Mouse (Mus musculus): Measurements from ENCODE around the gene Pcp4l1.

The Pcp4l1 gene

DNA sequence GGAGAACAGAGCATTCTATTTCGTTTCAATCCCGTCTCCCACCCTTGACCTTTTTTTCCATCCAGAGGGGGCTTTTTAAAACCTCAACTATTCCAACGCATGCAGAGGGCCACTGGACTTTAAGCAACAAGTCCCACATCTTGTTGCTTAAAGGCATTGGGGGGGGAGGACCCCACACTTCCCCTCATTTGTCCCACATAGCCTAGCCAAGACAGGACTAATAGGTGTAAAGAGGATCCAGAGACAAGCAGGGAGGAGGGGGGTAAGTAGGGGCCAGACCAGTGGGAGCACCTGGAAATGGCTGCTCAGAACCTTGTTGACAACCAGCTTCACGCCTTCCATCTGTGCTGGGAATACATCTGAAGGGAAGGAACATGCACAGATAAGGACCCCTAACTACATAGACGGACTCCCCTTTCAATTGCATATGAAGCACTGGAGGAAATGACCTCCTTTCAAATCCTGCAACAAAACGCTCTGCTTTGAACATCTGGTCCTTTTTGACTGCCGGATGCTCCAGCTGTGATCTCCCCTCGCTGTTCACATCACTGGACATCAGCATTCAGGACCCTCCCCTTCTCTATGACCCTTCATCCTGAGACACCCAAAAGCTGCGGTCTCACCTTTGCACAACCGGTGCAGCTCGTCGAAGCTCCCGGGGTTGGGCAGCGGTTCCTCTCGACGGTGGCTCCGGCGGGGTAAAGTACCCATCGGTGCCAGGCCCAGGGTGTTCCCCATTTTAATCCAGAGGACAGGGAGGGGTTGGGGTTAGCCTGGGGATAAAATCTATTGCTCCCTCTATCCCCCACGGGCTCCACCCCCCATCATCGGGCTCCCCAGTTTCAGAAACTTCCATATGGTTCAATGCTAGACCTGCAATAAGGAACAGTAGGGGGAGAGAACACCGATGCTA is 25.5 kb upstream of the Pcp4l1 start:
- DNase-seq (ENCODE audit: low spot score in 2 of 2): peak in 1 of 2 experiments; percentile 45

DNA sequence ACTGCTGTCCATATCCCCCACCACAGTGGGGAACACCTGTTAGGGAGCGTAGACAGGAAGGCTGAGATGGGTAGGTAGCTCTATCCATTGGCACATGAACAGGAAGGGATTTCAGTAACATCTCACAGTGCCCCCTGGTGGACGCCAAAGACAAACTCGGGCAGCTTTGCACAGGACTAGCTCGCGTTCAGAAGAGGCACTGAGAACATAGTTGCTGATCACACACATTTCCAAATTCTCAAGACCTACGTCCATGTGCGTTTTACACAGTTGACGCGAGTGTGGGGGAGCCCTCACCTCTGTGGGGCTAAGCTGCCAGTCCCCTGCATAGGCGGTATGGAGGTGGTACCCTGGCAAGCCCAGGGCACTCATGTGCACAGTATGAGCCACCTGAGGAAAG is 24.8 kb upstream of the Pcp4l1 start:
- DNase-seq (ENCODE audit: low spot score in 2 of 2): peak; percentile 81 to 87

GRCm38 (mm10) chr1:171216241-171216955 is 20.3 kb upstream of the Pcp4l1 start:
- DNase-seq (ENCODE audit: low spot score in 2 of 2): no peak

GRCm38 (mm10) chr1:171213801-171214496 is 17.9 kb upstream of the Pcp4l1 start, which contains the start of gene Nr1i3:
TSS of gene Nr1i3 (plus strand) at chr1:171213970.
- DNase-seq (ENCODE audit: low spot score in 2 of 2): no peak

DNA sequence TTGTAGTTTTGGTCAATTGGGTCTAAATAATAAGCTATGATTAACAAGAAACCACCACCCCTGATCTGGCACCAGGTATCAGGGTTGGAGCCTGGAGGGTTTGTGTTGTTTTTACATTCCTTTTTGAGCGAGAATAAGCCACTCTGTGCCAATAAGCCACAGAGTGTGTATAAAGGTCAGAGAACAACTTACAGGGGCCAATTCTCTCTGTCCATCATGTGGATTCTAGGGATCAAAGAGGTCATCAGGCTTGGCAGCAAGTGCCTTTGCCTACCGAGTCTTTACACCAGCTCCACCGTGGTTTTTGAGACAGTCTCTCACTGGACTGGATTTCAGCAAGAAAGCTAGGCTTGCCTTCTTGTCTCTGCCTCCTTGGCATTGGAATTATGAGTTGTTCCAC is 16.8 kb upstream of the Pcp4l1 start:
- DNase-seq (ENCODE audit: low spot score in 2 of 2): no peak

- no peak for DNase-seq (ENCODE audit: low spot score in 2 of 2)
These were observed 13.3 kb upstream of the Pcp4l1 start for GRCm38 (mm10) chr1:171209409-171209808.

GRCm38 (mm10) chr1:171205704-171206493 is 9.8 kb upstream of the Pcp4l1 start:
- DNase-seq (ENCODE audit: low spot score in 2 of 2): no peak

DNA sequence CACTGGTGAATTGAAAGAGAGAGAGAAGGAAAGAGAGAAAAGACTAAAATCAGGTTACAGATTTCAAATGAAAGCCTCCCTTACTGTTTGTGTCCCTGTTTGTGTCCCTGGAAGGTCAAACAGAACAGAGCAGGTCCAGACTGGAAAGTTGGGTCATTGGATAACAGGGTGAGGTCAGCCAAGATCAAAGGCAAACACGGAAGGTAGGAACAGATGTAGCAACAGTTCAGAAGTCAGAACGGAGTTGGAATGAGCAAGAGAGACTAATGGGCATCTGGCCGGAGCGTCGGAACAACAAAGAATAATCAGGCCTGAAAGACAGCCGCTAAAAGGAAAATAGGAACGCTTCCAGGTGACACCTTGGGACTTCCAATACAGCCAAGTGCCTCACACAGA is 8.2 kb upstream of the Pcp4l1 start:
- DNase-seq (ENCODE audit: low spot score in 2 of 2): no peak

- DNase-seq (ENCODE audit: low spot score in 2 of 2): no peak
These were observed 7.6 kb upstream of the Pcp4l1 start for GRCm38 (mm10) chr1:171203471-171204248.

DNA sequence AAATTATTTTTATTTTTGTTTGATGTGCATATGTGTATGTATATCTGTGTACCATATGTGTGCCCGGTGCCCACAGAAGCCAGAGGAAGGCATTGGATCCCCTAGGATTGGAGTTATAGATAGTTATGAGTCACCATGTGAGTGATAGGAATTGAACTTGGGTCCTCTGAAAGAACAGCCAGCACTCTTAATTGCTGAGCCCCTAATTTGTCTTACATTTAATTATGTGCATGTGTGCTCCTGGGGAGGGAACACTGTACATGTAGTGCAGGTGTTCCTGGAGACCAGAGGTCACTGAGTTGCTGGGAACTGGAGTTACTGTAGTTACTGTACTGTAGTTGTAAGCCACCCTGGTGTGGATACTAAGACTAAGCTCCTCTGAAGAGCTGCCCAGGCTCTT is 4.7 kb upstream of the Pcp4l1 start:
- no peak for DNase-seq (ENCODE audit: low spot score in 2 of 2)

- DNase-seq (ENCODE audit: low spot score in 2 of 2): no peak
These were observed 3.5 kb upstream of the Pcp4l1 start for GRCm38 (mm10) chr1:171199532-171199931.

- no peak for DNase-seq (ENCODE audit: low spot score in 2 of 2)
These were observed 834 bp downstream of the Pcp4l1 start for GRCm38 (mm10) chr1:171195046-171195822.

GRCm38 (mm10) chr1:171193911-171194830 is 1.9 kb downstream of the Pcp4l1 start:
- no peak for DNase-seq (ENCODE audit: low spot score in 2 of 2)

DNA sequence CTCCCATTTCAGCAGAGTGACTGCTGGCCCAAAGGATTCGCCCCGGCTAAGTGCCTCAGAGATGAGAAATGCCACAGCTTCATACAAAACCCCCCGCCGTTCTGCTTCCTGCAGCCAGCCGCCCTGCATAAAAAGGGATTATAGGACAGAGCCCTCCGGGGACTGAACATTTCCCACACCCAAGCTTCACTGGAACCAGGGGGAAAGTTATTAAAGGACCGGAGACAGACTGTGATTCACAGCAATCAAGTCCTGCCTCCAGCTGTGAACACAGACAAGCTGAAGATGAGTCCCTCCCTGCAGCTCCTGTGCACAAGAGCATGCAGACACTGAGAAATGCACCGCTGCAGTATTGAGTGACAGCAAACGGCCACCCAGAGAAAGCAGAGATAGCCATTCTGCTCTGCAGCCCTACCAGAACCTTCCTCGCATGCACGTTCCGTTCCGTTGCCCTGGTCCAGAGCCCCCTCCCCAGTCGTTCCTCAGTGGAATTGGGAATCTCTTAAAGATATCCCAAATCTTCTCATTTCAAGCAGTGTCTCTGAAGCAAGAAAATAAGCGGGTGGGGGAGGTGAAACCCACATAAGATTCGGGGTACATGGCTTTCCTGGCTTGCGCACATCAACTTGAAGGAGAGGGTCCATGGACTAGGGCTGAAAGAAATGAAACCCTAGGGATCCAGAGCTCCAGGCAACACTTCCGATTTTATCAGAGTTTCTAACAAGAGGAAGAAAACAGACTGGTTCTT is 2.8 kb downstream of the Pcp4l1 start:
- no peak for DNase-seq (ENCODE audit: low spot score in 2 of 2)

- no peak for DNase-seq (ENCODE audit: low spot score in 2 of 2)
These were observed 3.8 kb downstream of the Pcp4l1 start for GRCm38 (mm10) chr1:171192283-171192682.

DNA sequence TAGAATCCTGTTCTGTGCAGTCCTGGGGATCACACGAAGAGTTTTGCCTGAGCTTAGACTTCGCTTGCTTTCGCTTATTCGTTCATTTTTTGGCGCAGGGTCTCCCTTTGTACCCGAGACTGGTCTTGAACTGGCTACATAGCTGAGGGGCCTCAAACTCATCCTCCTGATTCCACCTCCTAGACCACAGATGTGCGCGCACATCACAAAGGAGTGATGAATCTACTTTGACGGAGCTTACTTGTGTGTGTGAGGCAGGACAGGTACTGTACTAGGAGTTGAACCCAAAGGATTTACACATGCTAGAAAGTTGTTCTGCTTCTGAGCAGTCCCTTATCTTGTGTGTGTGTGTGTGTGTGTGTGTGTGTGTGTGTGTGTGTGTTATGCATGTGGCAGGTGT is 5.2 kb downstream of the Pcp4l1 start:
- no peak for DNase-seq (ENCODE audit: low spot score in 2 of 2)

DNA sequence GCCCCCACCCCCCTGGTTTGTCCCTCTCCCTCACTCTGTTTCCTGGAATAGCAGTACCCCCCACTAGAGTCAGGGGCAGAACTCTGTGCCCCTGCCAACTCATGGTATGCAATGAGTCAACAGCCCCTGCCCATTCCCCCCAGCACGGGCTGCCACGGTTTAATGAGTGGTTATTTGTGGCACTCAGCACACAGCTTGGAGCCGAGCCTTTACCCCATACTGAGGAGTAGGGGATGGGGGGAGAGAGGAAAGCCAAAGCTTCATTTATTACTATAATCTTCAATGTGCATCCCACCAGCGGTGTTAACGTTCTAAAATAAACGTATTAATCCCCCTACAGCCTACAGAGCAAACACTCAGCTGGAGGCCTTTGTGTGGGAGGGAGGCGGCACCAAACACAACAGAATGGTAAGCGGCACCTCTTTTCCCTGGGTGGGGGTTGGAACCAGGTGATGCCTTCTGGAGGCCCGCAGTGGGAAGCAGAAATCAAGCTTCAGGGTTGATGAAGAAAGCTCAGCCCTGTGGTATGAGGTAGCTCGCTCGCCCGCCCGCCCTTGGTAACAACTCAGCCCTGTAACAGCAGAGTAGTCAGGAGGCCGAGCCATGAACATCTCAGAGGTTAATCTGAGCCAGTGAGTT is 6.5 kb downstream of the Pcp4l1 start:
- no peak for DNase-seq (ENCODE audit: low spot score in 2 of 2)

- no peak for DNase-seq (ENCODE audit: low spot score in 2 of 2)
These were observed 7.0 kb downstream of the Pcp4l1 start for GRCm38 (mm10) chr1:171189046-171189445.
